Mouse (Mus musculus): ENCODE results near the gene Cpd.

GRCm38 (mm10) chr11:76894240-76894639, 47.4 kb upstream of the Cpd start:
- TF ChIP-seq CTCF (IDR thresholded peaks at IDR 0.05; ENCODE audit: control insufficient read depth, insufficient read depth, low read length) = peak; percentile 67
- no peak for TF ChIP-seq POLR2A (IDR thresholded peaks at IDR 0.05; ENCODE audit: borderline replicate concordance, control insufficient read depth, low read depth, low read length)
